Mouse (Mus musculus): ENCODE results near the gene Hist1h3a. TPM values are rescaled to one million over a fixed set of nuclear protein-coding genes. Genes with fewer than 3 reads are reported as not detected.

Gene Hist1h3a
- total and polyA plus RNA-seq, 2 experiments = 2.0 to 18.3 TPM

GRCm38 (mm10) chr13:23740910-23741309, 21.3 kb downstream of the Hist1h3a start:
- H3K4me3 ChIP-seq (ENCODE audit: insufficient read depth, low read depth, low read length) = no peak overlapping the region
- peaks cover 10% of the 10 kb centered on the region; the same call in 1 of the 2 replicates for H3K4me1 ChIP-seq (ENCODE audit: control insufficient read depth, insufficient read depth, low read length)
- DNase-seq (ENCODE audit: extremely low read depth, low read depth, low spot score) = no peak
- 70% methylated on average over 5 of the region's 5 CpGs for WGBS
- no peak overlapping the region for H3K27ac ChIP-seq (replicated peaks; ENCODE audit: insufficient read depth, low read depth, low read length)
- TF ChIP-seq CTCF (IDR thresholded peaks at IDR 0.05; ENCODE audit: low read depth, low read length) = no peak
- TF ChIP-seq POLR2A (IDR thresholded peaks at IDR 0.05; ENCODE audit: extremely low read depth, insufficient read depth, low read length) = no peak
- H3K27me3 ChIP-seq (ENCODE audit: control insufficient read depth, insufficient read depth, low read length) = no peaks in the 10 kb centered on the region
- H3K36me3 ChIP-seq (ENCODE audit: control insufficient read depth, insufficient read depth, low read length) = no peaks in the 10 kb centered on the region
- no peaks in the 10 kb centered on the region for H3K79me2 ChIP-seq (ENCODE audit: control insufficient read depth, insufficient read depth, low read length)
- no peak overlapping the region for H3K9ac ChIP-seq (ENCODE audit: low read depth, low read length)

- no peaks in the 10 kb centered on the region for H3K36me3 ChIP-seq (ENCODE audit: control insufficient read depth, insufficient read depth, low read length)
- TF ChIP-seq POLR2A (IDR thresholded peaks at IDR 0.05; ENCODE audit: extremely low read depth, insufficient read depth, low read length) (no peak), CTCF (IDR thresholded peaks at IDR 0.05; ENCODE audit: low read depth, low read length) (no peak)
- H3K4me3 ChIP-seq (ENCODE audit: insufficient read depth, low read depth, low read length) = peak overlapping the region; percentile 63
- H3K79me2 ChIP-seq (ENCODE audit: control insufficient read depth, insufficient read depth, low read length) = no peaks in the 10 kb centered on the region
- WGBS = 19% methylated on average over 13 of the region's 13 CpGs
- H3K4me1 ChIP-seq (ENCODE audit: control insufficient read depth, insufficient read depth, low read length) = peaks cover 8% of the 10 kb centered on the region; the same call in 1 of the 2 replicates
- peak overlapping the region; percentile 65; the same call in 1 of the 2 replicates for H3K27ac ChIP-seq (replicated peaks; ENCODE audit: insufficient read depth, low read depth, low read length)
- no peak for DNase-seq (ENCODE audit: extremely low read depth, low read depth, low spot score)
- H3K9ac ChIP-seq (ENCODE audit: low read depth, low read length) = peak overlapping the region; percentile 57
- H3K27me3 ChIP-seq (ENCODE audit: control insufficient read depth, insufficient read depth, low read length) = no peaks in the 10 kb centered on the region
These were observed 21.8 kb downstream of the Hist1h3a start for GRCm38 (mm10) chr13:23740256-23740840.

- no peak for TF ChIP-seq CTCF (IDR thresholded peaks at IDR 0.05; ENCODE audit: low read depth, low read length)
- no peak; the same call in 1 of the 2 replicates for TF ChIP-seq POLR2A (IDR thresholded peaks at IDR 0.05; ENCODE audit: extremely low read depth, insufficient read depth, low read length)
- H3K79me2 ChIP-seq (ENCODE audit: control insufficient read depth, insufficient read depth, low read length) = no peaks in the 10 kb centered on the region
- peak overlapping the region; percentile 65 for H3K27ac ChIP-seq (replicated peaks; ENCODE audit: insufficient read depth, low read depth, low read length)
- no peaks in the 10 kb centered on the region for H3K27me3 ChIP-seq (ENCODE audit: control insufficient read depth, insufficient read depth, low read length)
- DNase-seq (ENCODE audit: extremely low read depth, low read depth, low spot score) = no peak
- peak overlapping the region; percentile 57 for H3K9ac ChIP-seq (ENCODE audit: low read depth, low read length)
- WGBS = under 1% methylated on average over 14 of the region's 14 CpGs
- no peaks in the 10 kb centered on the region for H3K36me3 ChIP-seq (ENCODE audit: control insufficient read depth, insufficient read depth, low read length)
- H3K4me1 ChIP-seq (ENCODE audit: control insufficient read depth, insufficient read depth, low read length) = peaks cover 7% of the 10 kb centered on the region; the same call in 1 of the 2 replicates
- H3K4me3 ChIP-seq (ENCODE audit: insufficient read depth, low read depth, low read length) = peak overlapping the region; percentile 63
These were observed 22.3 kb downstream of the Hist1h3a start for GRCm38 (mm10) chr13:23739922-23740252.

GRCm38 (mm10) chr13:23739069-23739921, 22.9 kb downstream of the Hist1h3a start:
- no peaks in the 10 kb centered on the region for H3K79me2 ChIP-seq (ENCODE audit: control insufficient read depth, insufficient read depth, low read length)
- under 1% methylated on average over 39 of the region's 39 CpGs for WGBS
- H3K27ac ChIP-seq (replicated peaks; ENCODE audit: insufficient read depth, low read depth, low read length) = peak overlapping the region; percentile 68
- H3K36me3 ChIP-seq (ENCODE audit: control insufficient read depth, insufficient read depth, low read length) = no peaks in the 10 kb centered on the region
- H3K4me1 ChIP-seq (ENCODE audit: control insufficient read depth, insufficient read depth, low read length) = peaks cover 4% of the 10 kb centered on the region; the same call in 1 of the 2 replicates
- H3K9ac ChIP-seq (ENCODE audit: low read depth, low read length) = peak overlapping the region; percentile 67
- no peaks in the 10 kb centered on the region for H3K27me3 ChIP-seq (ENCODE audit: control insufficient read depth, insufficient read depth, low read length)
- H3K4me3 ChIP-seq (ENCODE audit: insufficient read depth, low read depth, low read length) = peak overlapping the region; percentile 63
- DNase-seq (ENCODE audit: extremely low read depth, low read depth, low spot score) = peak; percentile 95
- TF ChIP-seq CTCF (IDR thresholded peaks at IDR 0.05; ENCODE audit: low read depth, low read length) (no peak; the same call in 1 of the 2 replicates), POLR2A (IDR thresholded peaks at IDR 0.05; ENCODE audit: extremely low read depth, insufficient read depth, low read length) (peak; percentile 76)

- Histone ChIP-seq H3K79me2 (ENCODE audit: control insufficient read depth, insufficient read depth, low read length) (no peaks in the 10 kb centered on the region), H3K9ac (ENCODE audit: low read depth, low read length) (peak within 1 kb of the TSS; percentile 67), H3K36me3 (ENCODE audit: control insufficient read depth, insufficient read depth, low read length) (no peaks in the 10 kb centered on the region), H3K4me3 (ENCODE audit: insufficient read depth, low read depth, low read length) (peak within 1 kb of the TSS; percentile 63), H3K27me3 (ENCODE audit: control insufficient read depth, insufficient read depth, low read length) (no peaks in the 10 kb centered on the region), H3K4me1 (ENCODE audit: control insufficient read depth, insufficient read depth, low read length) (peaks cover 4% of the 10 kb centered on the region; the same call in 1 of the 2 replicates), H3K27ac (replicated peaks; ENCODE audit: insufficient read depth, low read depth, low read length) (peak within 1 kb of the TSS; percentile 68)
- peak; percentile 64 for DNase-seq (ENCODE audit: extremely low read depth, low read depth, low spot score)
- TF ChIP-seq POLR2A (IDR thresholded peaks at IDR 0.05; ENCODE audit: extremely low read depth, insufficient read depth, low read length) (peak; percentile 98), CTCF (IDR thresholded peaks at IDR 0.05; ENCODE audit: low read depth, low read length) (no peak; the same call in 1 of the 2 replicates)
- WGBS = under 1% methylated on average over 38 of the region's 38 CpGs
These were observed 23.5 kb downstream of the Hist1h3a start, which contains the start of gene Hist1h1c for GRCm38 (mm10) chr13:23738677-23739068. TSS of gene Hist1h1c (plus strand) at chr13:23738808.

Measured in liver, adult 2 months (tissue).